Comparison of ENCODE assay signal across 29 mouse cellular contexts in genomic region chr11:49425257-49425927, GRCm38 (mm10). TPM values are rescaled to one million over a fixed set of nuclear protein-coding genes. Genes with fewer than 3 reads are reported as not detected.
DNase-seq lines count a peak whose midpoint lies in the region; ATAC-seq and TF ChIP-seq lines count a peak whose summit lies in the region.
"Had no signal": no experiment of that assay in that cellular context is flagged by ENCODE, and none has a peak within 500 bp of the region (broad histone marks: within the 10 kb centered on the region; RNA-seq: fewer than 3 reads in every experiment).

No protein-coding gene starts in this region.

- ATAC-seq in granulocyte monocyte progenitor cell, adult 5-6 weeks (replicated peaks; ENCODE audit: poor library complexity, severe bottlenecking): peak; percentile 93
- ATAC-seq in megakaryocyte, adult 5-6 weeks (ENCODE audit: poor library complexity, severe bottlenecking): peak; percentile 84
- no peak for ATAC-seq in hindbrain, embryonic 11.5 days (ENCODE audit: low FRiP score)
- no peak for ATAC-seq in midbrain, embryonic 11.5 days (ENCODE audit: low FRiP score)
- ATAC-seq in hindbrain, embryonic 13.5 days (ENCODE audit: low FRiP score): no peak
- ATAC-seq: CD4-positive, CD25-positive, alpha-beta regulatory T cell, adult 4 months; forebrain, embryonic 13.5 days; forebrain, embryonic 15.5 days had no signal

- no peaks in the 10 kb centered on the region for H3K27me3 ChIP-seq in MEL (ENCODE audit: control insufficient read depth in 1 of 2, insufficient read depth in 2 of 2, low read length in 2 of 2)
- H3K27me3 ChIP-seq in hindbrain, embryonic 11.5 days (ENCODE audit: control insufficient read depth, insufficient read depth, low read length): no peaks in the 10 kb centered on the region
- no peaks in the 10 kb centered on the region for H3K27me3 ChIP-seq in midbrain, embryonic 11.5 days (ENCODE audit: control insufficient read depth, insufficient read depth, low read length)
- H3K27me3 ChIP-seq in hindbrain, embryonic 13.5 days: no peaks in the 10 kb centered on the region
- H3K27me3 ChIP-seq: embryonic facial prominence, embryonic 12.5 days; forebrain, embryonic 13.5 days; forebrain, embryonic 15.5 days had no signal

- H3K9me3 ChIP-seq in MEL (replicated peaks; ENCODE audit: insufficient read depth, low read length): no peaks in the 10 kb centered on the region
- no peaks in the 10 kb centered on the region for H3K9me3 ChIP-seq in hindbrain, embryonic 11.5 days (ENCODE audit: control insufficient read depth, low read length)
- no peaks in the 10 kb centered on the region for H3K9me3 ChIP-seq in midbrain, embryonic 11.5 days (ENCODE audit: control insufficient read depth, low read length)
- H3K9me3 ChIP-seq in hindbrain, embryonic 13.5 days: no peaks in the 10 kb centered on the region
- H3K9me3 ChIP-seq: embryonic facial prominence, embryonic 10.5 days; embryonic facial prominence, embryonic 12.5 days; forebrain, embryonic 13.5 days; forebrain, embryonic 15.5 days; G1E had no signal

- no peaks in the 10 kb centered on the region for H3K79me2 ChIP-seq in MEL (ENCODE audit: control insufficient read depth, insufficient read depth, low read length, poor library complexity)

- no peak overlapping the region for H3K4me2 ChIP-seq in hindbrain, embryonic 11.5 days (replicated peaks; ENCODE audit: low read depth, low read length)
- H3K4me2 ChIP-seq in midbrain, embryonic 11.5 days: no peak overlapping the region
- no peak overlapping the region for H3K4me2 ChIP-seq in hindbrain, embryonic 13.5 days
- H3K4me2 ChIP-seq: embryonic facial prominence, embryonic 12.5 days; forebrain, embryonic 13.5 days; forebrain, embryonic 15.5 days had no signal

- no peak overlapping the region for H3K4me3 ChIP-seq in MEL (ENCODE audit: control insufficient read depth in 1 of 2, insufficient read depth in 1 of 2, low read depth in 2 of 2, low read length in 2 of 2)
- no peak overlapping the region for H3K4me3 ChIP-seq in hindbrain, embryonic 11.5 days (ENCODE audit: low read depth, low read length)
- no peak overlapping the region for H3K4me3 ChIP-seq in midbrain, embryonic 11.5 days (ENCODE audit: low read depth, low read length)
- H3K4me3 ChIP-seq in hindbrain, embryonic 13.5 days: no peak overlapping the region
- H3K4me3 ChIP-seq: embryonic facial prominence, embryonic 10.5 days; embryonic facial prominence, embryonic 12.5 days; forebrain, embryonic 13.5 days; forebrain, embryonic 15.5 days had no signal

- no peaks in the 10 kb centered on the region for H3K4me1 ChIP-seq in MEL (ENCODE audit: control insufficient read depth in 1 of 2, insufficient read depth in 2 of 2, low read length in 2 of 2)
- no peaks in the 10 kb centered on the region for H3K4me1 ChIP-seq in hindbrain, embryonic 11.5 days (replicated peaks; ENCODE audit: control insufficient read depth, insufficient read depth, low read length)
- no peaks in the 10 kb centered on the region for H3K4me1 ChIP-seq in midbrain, embryonic 11.5 days (ENCODE audit: control insufficient read depth, insufficient read depth, low read length)
- no peaks in the 10 kb centered on the region for H3K4me1 ChIP-seq in hindbrain, embryonic 13.5 days (replicated peaks)
- H3K4me1 ChIP-seq: embryonic facial prominence, embryonic 10.5 days; embryonic facial prominence, embryonic 12.5 days; forebrain, embryonic 13.5 days; forebrain, embryonic 15.5 days had no signal

- no peak for TF ChIP-seq POLR2A in MEL (IDR thresholded peaks at IDR 0.05; ENCODE audit: control insufficient read depth in 1 of 2, insufficient read depth in 1 of 2, low read depth in 1 of 2, low read length in 2 of 2, poor library complexity in 1 of 2)

- WGBS in hindbrain, embryonic 11.5 days: 77% methylated on average over 1 of the region's 1 CpGs
- WGBS in midbrain, embryonic 11.5 days: 86% methylated on average over 1 of the region's 1 CpGs
- 90% methylated on average over 1 of the region's 1 CpGs for WGBS in hindbrain, embryonic 13.5 days

- no peak for TF ChIP-seq CTCF in MEL (IDR thresholded peaks at IDR 0.05 in 2 of 3, conservative IDR thresholded peaks at IDR 0.05 in 1 of 3; ENCODE audit: control insufficient read depth in 1 of 3, insufficient read depth in 1 of 3, low read depth in 2 of 3, low read length in 3 of 3, poor library complexity in 1 of 3, severe bottlenecking in 1 of 3)

- H3K9ac ChIP-seq in MEL (ENCODE audit: control insufficient read depth, low read depth, low read length, poor library complexity, severe bottlenecking): no peak overlapping the region
- no peak overlapping the region for H3K9ac ChIP-seq in hindbrain, embryonic 11.5 days (ENCODE audit: low read depth, low read length)
- H3K9ac ChIP-seq in midbrain, embryonic 11.5 days (ENCODE audit: low read length): no peak overlapping the region
- H3K9ac ChIP-seq in hindbrain, embryonic 13.5 days: no peak overlapping the region
- H3K9ac ChIP-seq: embryonic facial prominence, embryonic 12.5 days; forebrain, embryonic 13.5 days; forebrain, embryonic 15.5 days had no signal

- no peak for TF ChIP-seq EP300 in MEL (IDR thresholded peaks at IDR 0.05; ENCODE audit: low read depth in 1 of 2, low read length in 2 of 2)

- DNase-seq in MEL (ENCODE audit: low read depth, low spot score): no peak
- DNase-seq in hindbrain, embryonic 11.5 days (ENCODE audit: low spot score): no peak
- no peak for DNase-seq in midbrain, embryonic 11.5 days (ENCODE audit: low spot score, missing footprints)
- DNase-seq in layer of hippocampus, adult 11-12 months (ENCODE audit: low spot score): no peak
- DNase-seq: adrenal gland, adult 2 months; adrenal gland, postnatal 10 days; adrenal gland, postnatal 25 days; B cell, adult 2 months; cerebellum, adult 11 months; cerebellum, adult 18-20 months; cerebellum, adult 8-10 months; cerebellum, adult 9-11 months; cerebellum, postnatal 14 days; cerebellum, postnatal 36 days had no signal

- H3K36me3 ChIP-seq in MEL (ENCODE audit: control insufficient read depth in 1 of 2, insufficient read depth in 2 of 2, low read length in 2 of 2): no peaks in the 10 kb centered on the region
- H3K36me3 ChIP-seq in hindbrain, embryonic 11.5 days (ENCODE audit: control insufficient read depth, insufficient read depth, low read length): no peaks in the 10 kb centered on the region
- no peaks in the 10 kb centered on the region for H3K36me3 ChIP-seq in midbrain, embryonic 11.5 days (ENCODE audit: control insufficient read depth, insufficient read depth, low read length)
- no peaks in the 10 kb centered on the region for H3K36me3 ChIP-seq in hindbrain, embryonic 13.5 days
- H3K36me3 ChIP-seq: embryonic facial prominence, embryonic 10.5 days; embryonic facial prominence, embryonic 12.5 days; forebrain, embryonic 15.5 days; G1E had no signal

- H3K27ac ChIP-seq in MEL (ENCODE audit: control insufficient read depth, low read depth, low read length): no peak overlapping the region
- H3K27ac ChIP-seq in hindbrain, embryonic 11.5 days (ENCODE audit: low read depth, low read length): no peak overlapping the region
- H3K27ac ChIP-seq in midbrain, embryonic 11.5 days (ENCODE audit: low read depth, low read length): no peak overlapping the region
- H3K27ac ChIP-seq in hindbrain, embryonic 13.5 days: no peak overlapping the region
- H3K27ac ChIP-seq: embryonic facial prominence, embryonic 10.5 days; embryonic facial prominence, embryonic 12.5 days; forebrain, embryonic 13.5 days; forebrain, embryonic 15.5 days had no signal

- no peak for TF ChIP-seq RAD21 in MEL (IDR thresholded peaks at IDR 0.05; ENCODE audit: low read depth, low read length)

RNA-seq across cellular contexts. Expression of gene Olfr1389, which starts 2.5 kb away (rescaled TPM):
- not detected in 2 replicates for total RNA-seq in MEL (2012; rRNA removed)
- not detected for polyA plus RNA-seq in MEL (2012; ENCODE audit: insufficient read depth in 1 of 2, insufficient read length in 2 of 2, low read depth in 1 of 2, low replicate concordance in 2 of 2, missing spikeins in 1 of 2)
- not detected in 2 replicates for total RNA-seq in granulocyte monocyte progenitor cell, adult 5-6 weeks (2014; fragmentation: Nextera tagmentation)
- total RNA-seq in granulocyte monocyte progenitor cell, adult 5-6 weeks (2017): not detected in 2 replicates
- total RNA-seq in megakaryocyte, adult 5-6 weeks (2015): not detected in 2 replicates
- not detected in 2 replicates for total RNA-seq in megakaryocyte, adult 5-6 weeks (2017)
- not detected in 2 replicates for polyA plus RNA-seq in hindbrain, embryonic 11.5 days (2014; fragmentation: Nextera tagmentation; extraction: Ambion mirVana)
- polyA plus RNA-seq in midbrain, embryonic 11.5 days (2014; fragmentation: Nextera tagmentation; extraction: Ambion mirVana): not detected in 2 replicates
- not detected in 2 replicates for polyA plus RNA-seq in hindbrain, embryonic 13.5 days (2015; fragmentation: Nextera tagmentation; extraction: Ambion mirVana)
- total RNA-seq: adrenal gland, adult 2 months; adrenal gland, postnatal 10 days; adrenal gland, postnatal 25 days; adrenal gland, postnatal 4 days; CH12.LX had no signal
- polyA plus RNA-seq: adrenal gland, adult 2 months; brain, embryonic 14.5 days; CD4-positive, CD25-positive, alpha-beta regulatory T cell, adult 4 months; cortical plate, adult 2 months; embryonic facial prominence, embryonic 10.5 days; embryonic facial prominence, embryonic 12.5 days; embryonic facial prominence, embryonic 14.5 days; forebrain, embryonic 11.5 days; forebrain, embryonic 13.5 days; forebrain, embryonic 15.5 days; G1E had no signal

RNA-seq across cellular contexts. Expression of gene Olfr1388, which starts 11.0 kb away (rescaled TPM):
- total RNA-seq in MEL (2012; rRNA removed): 0.10 and 0.15 TPM in 2 replicates
- 100 to 1,000 TPM in 1 of 2 experiments, not detected in 1; 974 TPM for polyA plus RNA-seq in MEL (2012; ENCODE audit: insufficient read depth in 1 of 2, insufficient read length in 2 of 2, low read depth in 1 of 2, low replicate concordance in 2 of 2, missing spikeins in 1 of 2)
- total RNA-seq in granulocyte monocyte progenitor cell, adult 5-6 weeks (2014; fragmentation: Nextera tagmentation): not detected in 2 replicates
- 0.09 and 0.21 TPM in 2 replicates for total RNA-seq in granulocyte monocyte progenitor cell, adult 5-6 weeks (2017)
- 0.13 TPM in 1 of 2 replicates, not detected in the other for total RNA-seq in megakaryocyte, adult 5-6 weeks (2015)
- total RNA-seq in megakaryocyte, adult 5-6 weeks (2017): 0.29 and 0.65 TPM in 2 replicates
- 0.07 TPM in 1 of 2 replicates, not detected in the other for polyA plus RNA-seq in hindbrain, embryonic 11.5 days (2014; fragmentation: Nextera tagmentation; extraction: Ambion mirVana)
- 0.07 and 0.08 TPM in 2 replicates for polyA plus RNA-seq in midbrain, embryonic 11.5 days (2014; fragmentation: Nextera tagmentation; extraction: Ambion mirVana)
- 0.09 TPM in 1 of 2 replicates, not detected in the other for polyA plus RNA-seq in hindbrain, embryonic 13.5 days (2015; fragmentation: Nextera tagmentation; extraction: Ambion mirVana)
- total RNA-seq: CH12.LX had no signal
- polyA plus RNA-seq: adrenal gland, adult 2 months; CD4-positive, CD25-positive, alpha-beta regulatory T cell, adult 4 months had no signal

RNA-seq across cellular contexts. Expression of gene Olfr1387, which starts 29.8 kb away (rescaled TPM):
- not detected in 2 replicates for total RNA-seq in MEL (2012; rRNA removed)
- not detected for polyA plus RNA-seq in MEL (2012; ENCODE audit: insufficient read depth in 1 of 2, insufficient read length in 2 of 2, low read depth in 1 of 2, low replicate concordance in 2 of 2, missing spikeins in 1 of 2)
- total RNA-seq in granulocyte monocyte progenitor cell, adult 5-6 weeks (2014; fragmentation: Nextera tagmentation): not detected in 2 replicates
- total RNA-seq in granulocyte monocyte progenitor cell, adult 5-6 weeks (2017): not detected in 2 replicates
- total RNA-seq in megakaryocyte, adult 5-6 weeks (2015): not detected in 2 replicates
- not detected in 2 replicates for total RNA-seq in megakaryocyte, adult 5-6 weeks (2017)
- polyA plus RNA-seq in hindbrain, embryonic 11.5 days (2014; fragmentation: Nextera tagmentation; extraction: Ambion mirVana): not detected in 2 replicates
- not detected in 2 replicates for polyA plus RNA-seq in midbrain, embryonic 11.5 days (2014; fragmentation: Nextera tagmentation; extraction: Ambion mirVana)
- not detected in 2 replicates for polyA plus RNA-seq in hindbrain, embryonic 13.5 days (2015; fragmentation: Nextera tagmentation; extraction: Ambion mirVana)
- total RNA-seq: adrenal gland, adult 2 months; adrenal gland, postnatal 10 days; adrenal gland, postnatal 25 days; adrenal gland, postnatal 4 days; CH12.LX had no signal
- polyA plus RNA-seq: adrenal gland, adult 2 months; brain, embryonic 14.5 days; CD4-positive, CD25-positive, alpha-beta regulatory T cell, adult 4 months; cortical plate, adult 2 months; embryonic facial prominence, embryonic 10.5 days; embryonic facial prominence, embryonic 12.5 days; embryonic facial prominence, embryonic 14.5 days; forebrain, embryonic 11.5 days; forebrain, embryonic 13.5 days; forebrain, embryonic 15.5 days; G1E had no signal

RNA-seq across cellular contexts. Expression of gene Olfr1386, which starts 39.5 kb away (rescaled TPM):
- total RNA-seq in MEL (2012; rRNA removed): not detected in 2 replicates
- polyA plus RNA-seq in MEL (2012; ENCODE audit: insufficient read depth in 1 of 2, insufficient read length in 2 of 2, low read depth in 1 of 2, low replicate concordance in 2 of 2, missing spikeins in 1 of 2): not detected
- total RNA-seq in granulocyte monocyte progenitor cell, adult 5-6 weeks (2014; fragmentation: Nextera tagmentation): not detected in 2 replicates
- total RNA-seq in granulocyte monocyte progenitor cell, adult 5-6 weeks (2017): not detected in 2 replicates
- total RNA-seq in megakaryocyte, adult 5-6 weeks (2015): not detected in 2 replicates
- not detected in 2 replicates for total RNA-seq in megakaryocyte, adult 5-6 weeks (2017)
- not detected in 2 replicates for polyA plus RNA-seq in hindbrain, embryonic 11.5 days (2014; fragmentation: Nextera tagmentation; extraction: Ambion mirVana)
- not detected in 2 replicates for polyA plus RNA-seq in midbrain, embryonic 11.5 days (2014; fragmentation: Nextera tagmentation; extraction: Ambion mirVana)
- polyA plus RNA-seq in hindbrain, embryonic 13.5 days (2015; fragmentation: Nextera tagmentation; extraction: Ambion mirVana): not detected in 2 replicates
- total RNA-seq: adrenal gland, adult 2 months; adrenal gland, postnatal 10 days; adrenal gland, postnatal 25 days; adrenal gland, postnatal 4 days; CH12.LX had no signal
- polyA plus RNA-seq: adrenal gland, adult 2 months; brain, embryonic 14.5 days; CD4-positive, CD25-positive, alpha-beta regulatory T cell, adult 4 months; cortical plate, adult 2 months; embryonic facial prominence, embryonic 10.5 days; embryonic facial prominence, embryonic 12.5 days; forebrain, embryonic 11.5 days; forebrain, embryonic 13.5 days; forebrain, embryonic 15.5 days; G1E had no signal

Comparison
In these comparisons a context has a peak if more than half of its experiments do, and no peak if none do; other contexts are left out.
1. ATAC-seq: peak in granulocyte monocyte progenitor cell, adult 5-6 weeks (single experiment) and megakaryocyte, adult 5-6 weeks (single experiment); none in hindbrain, embryonic 11.5 days (single experiment), midbrain, embryonic 11.5 days (single experiment) and hindbrain, embryonic 13.5 days (single experiment).